Mouse (Mus musculus) adipocyte (in vitro differentiated cells): ENCODE measurements around the gene Tbk1.

Experiments used
- DNase-seq: peaks from one replicate; pipeline ENCODE4 v3.0.0-alpha.2; 2016; ENCODE audit warnings: low spot score

Gene Tbk1

GRCm38 (mm10) chr10:121497968-121498367, 88.6 kb downstream of the Tbk1 start:
- no peak for DNase-seq

DNA sequence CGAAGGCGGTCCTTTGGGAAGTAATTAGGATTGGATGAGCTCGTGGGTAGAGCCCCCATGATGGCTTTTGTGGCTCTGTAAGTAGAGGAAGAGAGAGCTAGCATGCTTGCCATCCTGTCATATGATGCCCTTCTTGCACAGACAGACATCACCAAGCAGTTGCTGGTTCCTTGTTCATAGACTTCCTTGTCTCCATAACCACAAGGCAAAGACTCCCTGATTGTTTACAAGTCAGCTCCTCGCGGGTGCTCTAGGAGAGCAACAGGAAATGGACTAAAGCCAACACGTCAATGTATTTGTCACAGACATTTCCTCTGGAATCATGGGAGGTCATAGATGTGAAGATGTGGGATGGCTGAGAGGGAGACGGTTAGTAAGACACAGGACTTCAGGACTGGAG, 90.0 kb downstream of the Tbk1 start:
- no peak for DNase-seq
